Mouse (Mus musculus): ENCODE data around the gene Fzd9. TPM values are rescaled to one million over a fixed set of nuclear protein-coding genes. Genes with fewer than 3 reads are reported as not detected.
A peak's percentile ranks its signal among the peaks of the same experiment; 100 is the strongest.

The Fzd9 gene
- total RNA-seq (2021) = 10 to 100 TPM in 1 of 2 experiments, 1 to 10 TPM in 1; 2.0 to 10.6 TPM
- 9.6 and 14.0 TPM in 2 replicates for polyA plus RNA-seq (2012; rRNA removed)
- long read RNA-seq, transcript Fzd9-201 (1 exons, 2,293 nt) = major isoform, 30 of 30 reads
- long read RNA-seq, partial matches to known transcripts = 0 of 30 reads
- long read RNA-seq, other reads (novel, unspliced or antisense) = 0 of 30 reads

DNA sequence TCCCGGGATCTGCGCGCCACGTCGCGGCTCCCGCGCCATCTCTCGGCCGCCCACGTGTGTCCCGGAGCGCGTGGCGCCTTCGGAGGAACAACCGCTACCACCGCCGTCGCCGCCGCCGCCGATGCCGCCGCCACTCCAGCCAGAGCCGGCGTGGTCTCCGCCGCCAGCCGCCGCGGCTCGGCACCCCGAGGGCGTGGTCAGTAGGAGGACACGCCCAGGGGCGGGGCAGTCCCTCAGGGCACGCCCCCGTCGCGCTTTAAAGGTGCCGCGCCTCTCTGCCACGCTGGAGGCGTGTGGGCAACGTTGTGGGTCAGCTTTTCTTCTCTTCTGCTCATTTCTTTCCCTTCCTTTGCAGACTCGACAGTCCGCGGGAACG, at the start of gene Fzd9:
TSS of gene Fzd9 (minus strand) at position 152 of the 376 bp plus-strand sequence.
- peak; percentile 93 for DNase-seq

DNA sequence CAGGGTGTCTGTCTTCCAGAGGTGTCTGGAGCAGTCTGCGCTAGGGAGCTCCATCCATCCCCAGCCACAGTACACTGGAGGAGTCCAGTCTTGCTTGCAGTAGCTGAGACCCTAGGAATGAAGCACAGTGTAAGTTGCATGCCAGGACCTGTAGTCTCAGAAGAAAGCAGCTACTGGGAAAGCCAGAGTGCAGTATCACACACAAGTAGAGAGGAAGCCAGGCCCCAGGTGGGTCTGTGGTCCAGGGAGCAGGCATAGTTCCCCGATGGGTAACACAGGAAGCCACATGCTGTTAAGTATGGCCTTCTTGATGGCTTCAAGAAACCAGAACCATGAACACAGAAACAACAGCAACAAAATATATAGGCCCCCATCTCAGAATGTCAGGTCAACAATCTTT, 41.0 kb upstream of the Fzd9 start:
- DNase-seq = no peak

DNA sequence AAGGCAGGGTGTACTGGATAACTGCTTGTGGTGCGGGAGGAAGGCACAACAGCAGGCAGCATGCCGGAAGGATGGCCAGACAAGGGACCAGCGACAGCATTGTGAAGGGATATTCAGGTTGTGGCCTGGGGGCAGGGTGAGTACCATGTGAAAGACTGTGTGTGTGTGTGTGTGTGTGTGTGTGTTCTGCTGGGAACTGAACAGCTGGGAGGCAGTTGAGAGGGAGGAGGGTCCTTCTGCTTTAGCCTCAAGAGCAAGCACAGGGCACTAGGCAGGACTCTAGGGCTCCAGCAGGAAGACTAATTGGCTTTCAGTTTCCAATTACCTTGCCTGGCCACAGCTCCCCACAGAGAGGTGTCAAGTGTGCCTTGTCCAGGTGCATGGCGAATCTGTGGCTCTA, 40.2 kb upstream of the Fzd9 start:
- DNase-seq = no peak

DNA sequence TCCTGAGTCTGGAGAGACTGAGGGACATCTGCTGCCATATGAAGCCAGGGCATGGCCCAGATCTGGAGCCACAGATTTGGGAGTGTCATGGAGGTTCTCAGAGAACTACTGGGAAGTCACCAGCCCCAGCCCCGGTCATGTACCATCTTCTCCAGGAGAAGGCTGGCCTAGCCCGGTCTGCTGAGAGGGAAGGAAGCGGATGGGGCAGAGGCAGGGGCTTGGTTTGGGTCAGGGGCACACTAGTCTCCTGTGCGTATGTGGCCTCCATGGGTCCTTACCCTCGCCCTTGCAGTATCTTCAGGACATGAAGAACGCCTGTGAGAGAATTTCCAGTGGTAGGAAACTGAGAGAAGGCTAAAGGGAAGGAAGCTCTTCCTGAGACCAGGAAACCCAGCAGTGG, 39.7 kb upstream of the Fzd9 start:
- DNase-seq = no peak

DNA sequence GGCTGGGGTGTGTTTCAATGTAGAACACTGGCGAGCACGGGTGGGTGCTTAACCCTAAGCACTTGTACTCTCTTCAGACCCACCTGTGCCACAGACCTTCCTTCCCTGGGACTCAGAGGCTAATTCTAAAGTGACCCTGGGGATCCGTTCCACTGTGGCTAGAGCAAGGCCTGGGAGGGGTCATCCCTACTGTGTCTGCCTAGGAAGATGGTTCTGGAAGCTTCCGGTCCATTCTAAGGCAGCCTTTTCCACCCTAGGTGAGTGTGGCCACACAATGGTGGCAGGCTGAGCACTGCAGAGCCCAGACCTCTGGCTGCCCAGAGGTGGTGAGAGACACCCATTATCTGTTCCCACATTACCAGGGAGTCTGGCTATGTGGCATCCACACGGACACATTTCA, 35.9 kb upstream of the Fzd9 start:
- DNase-seq = no peak

DNA sequence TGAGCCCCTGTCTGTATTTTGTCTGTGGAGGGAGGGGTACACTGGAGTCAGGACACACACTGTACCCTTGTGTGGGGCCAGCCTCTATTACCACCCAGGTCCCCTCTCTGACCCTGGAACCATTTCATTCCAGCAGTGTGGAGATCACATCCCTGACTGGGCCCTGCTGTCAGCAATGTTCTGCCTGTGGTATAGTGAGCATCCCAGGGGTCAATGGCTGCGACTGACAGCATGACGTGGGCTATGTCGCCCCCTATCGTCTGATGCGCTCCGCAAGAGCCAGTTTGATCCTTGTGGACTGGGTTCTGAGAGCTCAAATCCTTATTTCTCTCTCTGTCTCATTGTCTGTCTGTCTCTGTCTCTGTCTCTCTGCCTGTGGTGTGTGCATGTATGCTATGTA, 35.2 kb upstream of the Fzd9 start:
- DNase-seq = peak; percentile 84

DNA sequence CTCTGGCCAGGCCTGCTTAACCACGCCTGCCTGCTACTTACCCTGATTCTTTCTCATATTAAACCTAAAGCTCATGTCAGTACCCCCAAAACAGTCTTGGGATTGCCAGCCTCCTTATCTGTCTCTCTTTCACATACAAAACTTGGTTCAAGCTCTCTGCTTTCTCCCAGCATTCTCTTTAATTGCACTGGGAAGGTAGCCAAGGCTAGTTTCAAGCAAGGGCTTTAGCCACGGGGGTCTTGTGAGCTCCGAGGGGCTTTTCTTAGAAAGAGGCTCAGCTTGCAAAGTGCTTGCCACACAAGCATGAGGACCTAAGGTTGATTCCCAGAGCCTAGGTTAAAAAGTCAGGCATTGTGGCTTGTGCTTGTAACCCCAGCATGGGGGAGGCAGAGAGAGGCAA, 34.2 kb upstream of the Fzd9 start:
- DNase-seq = no peak

DNA sequence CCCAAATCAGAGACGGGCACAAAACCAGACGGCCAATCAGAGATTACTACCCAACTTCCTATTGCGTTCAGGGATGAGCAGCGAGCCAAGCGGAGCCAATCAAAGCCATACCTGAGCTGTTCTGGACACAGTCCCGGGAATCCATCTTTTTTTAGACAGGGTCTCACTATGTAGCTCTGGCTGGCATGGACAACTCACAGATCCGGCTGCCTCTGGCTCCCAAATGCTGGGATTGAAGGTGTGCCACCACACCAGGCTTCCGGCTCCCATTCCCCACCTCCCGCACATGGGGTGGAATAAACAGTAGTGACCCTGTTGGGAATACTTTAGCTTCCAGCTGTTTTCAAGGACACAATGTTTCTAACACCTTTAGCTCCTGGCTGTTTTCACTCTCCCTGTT, 29.2 kb upstream of the Fzd9 start:
- no peak for DNase-seq

DNA sequence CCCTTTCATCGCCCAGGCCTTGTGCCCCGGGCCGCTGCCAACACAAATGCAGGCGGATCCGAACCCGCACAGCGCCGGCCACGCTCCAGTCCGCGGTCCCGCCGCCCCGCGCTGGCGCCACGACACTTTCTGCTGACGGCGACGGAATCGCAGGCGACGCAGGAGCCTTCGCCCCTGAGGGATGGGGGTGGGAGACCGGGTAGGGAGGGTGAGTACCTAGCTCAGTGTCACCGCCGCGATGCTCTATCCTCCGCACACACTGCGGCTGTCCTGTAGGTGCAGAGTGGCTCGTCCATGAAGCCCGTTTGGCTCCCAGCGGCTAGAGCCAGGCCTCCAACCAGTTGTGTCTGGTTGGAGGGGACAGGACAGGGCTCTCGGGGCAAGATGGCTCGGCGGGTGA, 25.6 kb upstream of the Fzd9 start:
- DNase-seq = no peak

DNA sequence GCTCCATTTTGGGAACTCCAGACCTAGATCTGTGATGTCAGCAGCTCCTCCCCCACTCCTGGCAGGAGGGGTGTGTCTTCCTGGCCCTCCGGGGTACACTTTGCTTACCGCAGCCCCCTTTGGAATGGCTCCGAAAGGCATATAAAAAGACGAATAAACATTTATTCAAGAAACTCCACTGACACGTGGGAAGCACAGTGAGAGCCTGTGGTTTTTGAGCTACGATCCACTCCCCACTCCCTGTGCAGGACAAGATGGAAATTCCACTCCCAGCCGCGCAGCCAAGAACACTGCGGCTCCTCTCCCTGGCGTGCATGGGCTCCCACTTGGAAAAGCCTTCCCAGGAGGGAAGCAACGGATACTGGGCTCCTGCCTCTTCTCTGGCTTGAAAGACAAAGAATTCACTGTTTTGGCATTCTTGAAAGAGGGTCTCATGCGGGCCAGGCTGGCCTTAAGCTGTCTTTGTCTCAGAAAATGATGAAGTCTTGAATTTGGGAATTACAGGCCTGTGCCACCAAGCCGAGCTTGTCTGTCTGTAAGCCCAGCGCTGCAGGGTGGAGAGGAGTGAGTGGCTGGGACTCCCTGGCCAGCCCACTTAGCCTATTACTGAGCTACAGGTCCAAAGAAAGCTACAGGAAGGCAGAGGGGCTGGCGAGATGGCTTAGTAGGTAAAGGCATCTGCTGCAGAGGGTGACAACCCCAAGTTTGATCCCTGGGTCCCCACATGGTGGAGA, 23.8 kb upstream of the Fzd9 start:
- no peak for DNase-seq

DNA sequence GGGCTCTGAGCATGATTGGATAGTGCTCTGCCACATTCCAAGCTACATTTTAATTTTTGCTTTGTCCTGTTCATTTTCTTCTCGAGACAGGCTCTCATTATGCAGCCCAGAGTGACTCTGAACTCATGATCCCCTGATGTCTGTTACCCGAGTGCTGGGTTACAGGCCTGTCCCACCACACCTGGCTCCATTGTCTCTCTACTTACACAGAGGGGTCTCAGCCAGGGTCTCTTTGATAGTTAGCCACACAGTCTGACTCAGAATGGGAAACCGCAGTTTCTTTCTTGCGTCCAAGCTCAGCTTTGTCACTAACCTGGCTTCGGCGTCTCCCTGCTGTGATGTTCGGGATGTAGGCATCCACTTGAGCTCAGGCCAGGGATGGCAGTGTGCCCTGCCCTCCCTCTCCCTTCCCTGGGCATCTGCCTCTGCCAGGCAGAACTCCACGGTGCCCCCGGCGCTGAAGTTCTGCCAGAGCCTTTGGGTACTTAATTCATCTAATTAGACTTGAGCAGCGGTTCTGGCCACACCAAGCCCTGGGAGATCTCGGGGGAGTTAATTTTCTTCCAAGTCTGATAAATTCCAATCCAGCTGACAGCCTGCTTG, 20.6 kb upstream of the Fzd9 start:
- DNase-seq = no peak

DNA sequence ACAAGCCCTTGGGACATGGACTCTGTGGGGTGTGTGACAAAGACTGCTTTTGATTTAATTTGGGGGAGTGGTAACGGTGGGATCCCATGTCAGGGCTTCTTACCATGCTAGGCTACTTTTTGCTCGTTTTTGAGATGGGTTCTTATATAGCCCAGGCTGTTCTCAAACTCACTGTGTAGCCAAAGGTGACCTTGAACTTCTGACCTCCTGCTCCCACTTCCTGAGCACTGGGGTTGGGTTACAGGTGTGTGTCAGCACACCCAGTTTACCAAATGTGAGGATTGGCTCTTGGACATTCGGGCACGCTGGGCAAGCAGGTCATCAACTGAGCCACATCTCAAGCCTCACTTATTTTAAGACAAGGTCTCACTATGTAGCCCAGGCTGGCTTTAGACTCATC, 19.3 kb upstream of the Fzd9 start:
- DNase-seq = no peak

DNA sequence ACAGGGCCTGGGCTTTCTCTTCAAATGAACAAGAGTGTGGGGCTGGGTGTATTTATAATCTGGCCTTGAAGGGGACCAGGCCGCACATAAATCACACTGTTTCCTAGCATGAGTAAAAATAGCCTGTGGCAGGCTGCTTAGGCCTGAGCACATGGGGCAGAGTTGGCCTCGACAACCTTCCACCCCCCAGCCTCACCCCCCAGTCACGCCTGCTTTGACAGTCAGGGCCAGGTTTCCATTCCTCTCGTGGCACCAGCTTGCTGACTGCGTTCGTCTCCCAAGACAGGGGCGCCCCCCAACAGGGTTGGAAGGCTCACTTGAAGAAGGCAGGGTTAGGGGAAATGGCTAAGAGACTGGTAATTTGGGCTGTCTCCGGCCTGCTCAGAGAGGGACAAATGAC, 18.4 kb upstream of the Fzd9 start:
- DNase-seq = peak; percentile 68

DNA sequence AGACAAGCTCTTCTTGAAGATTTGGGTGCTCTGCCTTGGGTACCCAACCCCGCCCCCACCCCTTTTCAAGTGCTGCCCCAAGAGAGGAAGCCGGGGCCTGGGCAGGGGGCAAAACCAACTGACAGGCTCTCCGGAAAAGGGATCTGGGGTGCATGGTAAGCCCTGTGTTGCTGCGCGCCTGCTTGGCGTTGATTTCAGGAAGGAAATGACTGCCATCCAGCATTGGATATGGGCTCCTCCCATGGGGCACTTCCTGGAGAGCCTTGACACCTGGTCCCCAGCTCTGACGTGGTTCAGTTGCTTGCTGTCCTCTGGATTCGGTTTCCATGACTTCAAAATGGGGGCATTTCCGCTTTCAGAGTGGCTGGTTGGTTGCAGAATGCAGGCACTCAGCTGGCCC, 13.5 kb upstream of the Fzd9 start:
- no peak for DNase-seq

DNA sequence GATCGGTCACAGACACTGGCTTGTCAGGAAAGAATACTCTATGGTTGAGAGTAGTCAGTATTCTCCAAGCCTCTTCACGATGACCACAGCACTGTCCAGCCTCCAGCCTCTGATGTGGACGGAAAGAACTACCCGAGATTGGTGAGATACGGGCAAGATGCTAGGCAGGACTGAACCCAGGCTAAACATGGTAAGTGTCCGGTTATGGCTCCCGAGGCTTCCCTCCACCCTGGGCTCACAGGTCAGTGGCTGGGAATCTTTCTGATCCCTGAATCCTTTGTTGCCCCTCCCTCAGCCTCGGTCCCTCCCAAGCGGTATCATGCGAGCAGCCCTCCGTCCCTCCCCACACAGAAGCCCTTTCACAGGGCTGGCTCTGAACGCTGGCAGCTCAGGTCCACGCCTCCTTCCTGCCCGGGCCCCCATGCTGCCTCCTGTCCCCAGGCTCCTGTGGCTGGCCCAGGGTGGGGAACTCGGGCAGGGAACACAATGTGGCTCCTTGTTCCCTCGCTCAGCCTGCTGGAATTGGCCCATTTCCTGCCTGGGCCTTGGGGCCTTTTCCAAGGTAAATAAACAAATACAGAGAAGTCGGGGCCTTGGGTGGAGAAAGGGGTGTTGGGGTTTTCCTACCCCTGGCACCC, 13.0 kb upstream of the Fzd9 start:
- DNase-seq = peak; percentile 73

DNA sequence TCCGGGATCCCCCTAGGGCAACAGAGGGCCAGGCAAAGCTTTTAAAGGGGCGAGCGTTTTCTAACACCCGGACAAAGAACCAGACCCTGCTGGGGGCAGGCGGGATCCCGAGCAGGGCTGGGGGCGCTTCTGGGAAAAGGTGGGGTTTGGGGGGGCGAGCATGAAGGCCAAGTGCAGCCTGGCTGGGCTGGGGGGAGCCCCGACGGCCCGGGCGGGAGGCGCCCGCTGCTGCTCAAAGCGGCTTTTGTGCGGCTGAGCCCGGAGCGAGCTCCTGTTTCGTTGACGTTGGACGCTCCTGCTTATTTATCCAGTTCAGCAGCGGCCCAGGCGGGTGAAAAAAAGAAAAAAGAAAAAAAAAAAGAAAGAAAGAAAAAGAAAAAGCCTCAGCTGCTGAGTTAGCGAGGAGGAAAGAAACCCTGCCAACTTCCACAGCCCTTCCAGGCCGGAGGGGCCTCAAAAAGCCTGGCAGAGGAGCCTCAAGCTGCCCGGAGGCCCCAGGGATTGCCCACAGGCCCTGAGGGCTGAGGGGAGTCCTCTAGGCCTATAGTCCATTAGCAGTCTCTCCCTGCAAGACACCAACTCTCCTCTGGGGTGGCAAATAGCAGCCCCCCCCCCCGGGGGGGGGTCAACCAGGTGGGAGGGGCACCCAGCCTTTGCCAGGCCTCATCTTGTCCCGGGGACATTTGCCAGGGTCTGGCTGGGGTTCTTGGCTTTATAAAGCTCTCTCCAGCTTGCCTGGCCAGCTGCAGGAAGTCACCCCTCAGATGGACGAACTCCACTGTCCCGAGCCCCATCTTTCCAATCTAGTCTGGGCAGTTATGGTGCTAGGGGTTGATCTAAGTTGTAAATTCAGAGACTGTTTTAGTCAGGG, 7.5 kb upstream of the Fzd9 start:
- no peak for DNase-seq

DNA sequence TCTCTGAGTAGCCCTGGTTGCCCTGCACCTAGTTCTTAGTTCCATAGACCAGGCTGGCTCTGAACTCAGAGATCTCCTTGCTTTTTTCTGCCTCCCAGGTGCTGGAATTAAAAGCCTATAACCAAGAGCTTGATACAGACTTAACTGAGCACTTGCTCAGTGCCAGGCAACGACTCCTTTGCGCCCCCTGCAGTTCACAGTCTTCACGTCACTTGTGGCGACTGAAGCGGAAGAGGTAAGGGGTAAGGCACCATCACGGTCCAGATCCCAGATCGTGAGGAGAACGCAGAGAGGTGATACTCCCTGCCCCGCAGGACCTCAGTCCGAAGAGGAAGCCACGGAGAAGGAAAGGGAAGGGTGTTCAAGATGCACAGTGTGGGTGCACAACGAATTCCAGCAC, 6.5 kb upstream of the Fzd9 start:
- DNase-seq = no peak

DNA sequence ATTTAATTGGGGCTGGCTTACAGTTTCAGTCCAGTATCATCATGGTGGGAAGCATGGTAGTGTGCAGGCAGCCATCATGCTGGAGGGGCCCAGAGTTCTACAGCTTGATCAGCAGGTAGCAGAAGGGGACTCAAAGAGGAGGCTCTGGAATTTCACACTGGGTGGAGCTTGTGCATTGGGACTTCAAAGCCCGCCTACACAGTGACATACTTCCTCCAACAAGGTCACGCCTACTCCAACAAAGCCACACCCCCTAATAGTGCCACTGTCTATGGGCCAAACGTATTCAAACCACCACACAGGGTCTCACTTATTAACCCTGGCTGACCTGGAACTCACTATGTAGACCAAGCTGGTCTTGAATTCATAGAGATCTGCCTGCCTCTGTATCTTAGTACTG, 5.1 kb upstream of the Fzd9 start:
- no peak for DNase-seq

DNA sequence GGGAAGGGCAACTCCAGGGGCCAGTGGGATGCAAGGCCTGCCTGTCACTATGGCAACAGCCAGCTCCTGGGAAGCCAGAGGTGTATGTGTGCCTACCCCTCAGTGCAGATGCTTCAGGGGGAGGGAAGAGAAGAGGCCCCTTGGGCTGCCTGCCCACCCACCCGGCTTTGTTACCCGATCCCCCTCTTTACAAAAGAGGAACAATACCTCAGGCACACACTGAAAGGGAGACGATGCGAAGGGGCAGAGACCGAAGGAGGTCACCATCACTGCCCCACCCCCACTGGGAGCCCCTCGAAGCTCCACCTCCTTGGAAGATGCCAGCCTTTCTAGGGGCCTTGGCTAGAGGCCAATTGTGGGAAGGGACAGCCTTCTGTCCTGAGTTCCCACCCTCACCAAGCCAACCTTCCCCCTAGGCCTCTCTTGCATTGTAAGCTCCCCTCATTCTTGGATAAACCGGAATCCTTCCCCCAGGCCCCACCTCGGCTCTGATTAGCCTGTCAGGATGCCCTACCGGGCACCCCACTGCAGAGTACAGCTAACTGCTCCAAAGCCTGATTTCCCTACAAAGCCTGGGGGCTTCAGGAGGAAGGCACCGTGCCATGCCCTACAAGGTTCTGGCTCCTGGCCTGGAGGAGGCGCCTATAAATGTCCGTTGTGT, 2.8 kb upstream of the Fzd9 start:
- no peak for DNase-seq

DNA sequence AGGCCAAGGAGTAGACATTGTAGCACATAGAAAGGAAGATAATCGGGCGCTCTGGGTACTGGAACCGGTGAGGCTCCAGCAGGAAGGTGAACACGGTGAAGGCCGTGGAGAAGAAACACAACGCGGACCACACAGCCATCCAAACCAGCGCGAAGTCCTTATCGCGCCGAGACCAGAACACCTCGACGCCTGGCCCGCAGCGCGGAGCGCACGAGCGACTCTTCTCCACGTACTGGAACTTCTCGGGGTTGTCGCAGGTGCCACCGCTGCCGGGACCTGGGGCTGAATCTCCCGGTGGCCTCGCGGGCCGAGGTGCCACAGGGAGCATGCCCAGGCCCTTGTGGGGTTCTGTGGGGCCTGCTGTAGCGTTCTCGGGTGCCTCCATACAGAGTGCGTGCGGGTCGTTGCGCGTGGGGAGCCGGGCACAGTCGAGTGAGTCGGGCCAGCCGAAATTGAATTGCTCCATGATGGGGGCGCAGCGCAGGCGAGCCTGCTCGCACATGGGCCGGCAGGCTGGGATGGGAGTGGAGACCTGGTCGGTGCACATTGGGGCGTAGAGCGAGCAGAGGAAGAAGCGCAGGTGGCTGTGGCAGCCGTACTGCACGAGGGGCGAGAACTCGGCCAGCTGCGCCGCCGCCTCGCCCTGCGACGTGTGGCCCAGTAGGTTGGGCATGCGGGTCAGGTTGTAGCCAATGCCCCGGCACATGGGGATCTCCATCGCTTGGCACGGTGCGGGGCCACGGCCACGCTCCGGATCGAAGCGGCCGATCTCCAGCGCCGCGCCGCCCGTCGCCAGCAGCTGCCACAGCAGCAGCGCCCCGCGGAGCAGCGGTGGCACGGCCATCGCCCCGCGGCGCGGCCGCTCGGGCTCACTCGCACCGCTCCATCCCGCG, 598 bp downstream of the Fzd9 start:
- peak; percentile 56 for DNase-seq
